Mouse (Mus musculus) hindbrain, embryonic 13.5 days (tissue): ENCODE measurements at regions not wholly inside any gene's neighbourhood (a gene's known extent, or its start where the extent isn't known, plus 50 kb on each side); places are given as distances from the start of the nearest gene placed in this dataset.

ENCODE experiments used
- ATAC-seq: fragments of 200-750 bp; cut with Nextera tagmentation; 2 replicates; pipeline ENCODE4 v1.8.0; 2017; ENCODE audit warnings: moderate TSS enrichment; ENCODE audit not compliant: low FRiP score
- H3K27ac ChIP-seq: fragments of 300-500 bp; sonication (generic); 2 replicates; pipeline ENCODE4 v1.5.1; 2015; ENCODE audit warnings: inconsistent platforms, mild to moderate bottlenecking, moderate library complexity
- H3K27me3 ChIP-seq: fragments of 300-500 bp; sonication (generic); 2 replicates; pipeline ENCODE4 v1.6.1; 2015; ENCODE audit warnings: mild to moderate bottlenecking, inconsistent platforms
- H3K36me3 ChIP-seq: fragments of 300-500 bp; sonication (generic); 2 replicates; pipeline ENCODE4 v1.6.1; 2015; ENCODE audit warnings: mild to moderate bottlenecking, inconsistent platforms
- H3K4me1 ChIP-seq: fragments of 300-500 bp; sonication (generic); replicated peaks from 2 replicates; pipeline ENCODE4 v1.6.1; 2015; ENCODE audit warnings: inconsistent platforms
- H3K4me2 ChIP-seq: fragments of 300-500 bp; sonication (generic); 2 replicates; pipeline ENCODE4 v1.6.1; 2015; ENCODE audit warnings: inconsistent platforms, mild to moderate bottlenecking, moderate library complexity
- H3K4me3 ChIP-seq: fragments of 300-500 bp; sonication (generic); 2 replicates; pipeline ENCODE4 v1.5.1; 2015; ENCODE audit warnings: mild to moderate bottlenecking, inconsistent platforms
- H3K9ac ChIP-seq: fragments of 300-500 bp; sonication (generic); 2 replicates; pipeline ENCODE4 v1.6.1; 2015; ENCODE audit warnings: mild to moderate bottlenecking, inconsistent platforms
- H3K9me3 ChIP-seq: fragments of 300-500 bp; sonication (generic); 2 replicates; pipeline ENCODE4 v1.6.1; 2016; ENCODE audit warnings: inconsistent platforms
- WGBS: fragments of 180-500 bp; shearing (Covaris S2); methylation state at CpG from one replicate; pipeline ENCODE4 v1.1.7; 2015; 5-methylcytosine and 5-hydroxymethylcytosine counted together

- no peaks in the 10 kb centered on the region for H3K27me3 ChIP-seq
- no peak overlapping the region for H3K4me3 ChIP-seq
- no peak overlapping the region for H3K27ac ChIP-seq
- ATAC-seq, result no peak
- no peaks in the 10 kb centered on the region for H3K9me3 ChIP-seq
- WGBS, result 64% methylated on average over 8 of the region's 8 CpGs
- no peak overlapping the region for H3K9ac ChIP-seq
- H3K4me1 ChIP-seq, result peaks cover 8% of the 10 kb centered on the region; the same call in 1 of the 2 replicates
- H3K36me3 ChIP-seq, result no peaks in the 10 kb centered on the region
- H3K4me2 ChIP-seq, result no peak overlapping the region
Observed at GRCm38 (mm10) chr17:9927724-9928123, 258.2 kb upstream of the Pabpc6 start.

GRCm38 (mm10) chr17:9926308-9926707, 256.8 kb upstream of the Pabpc6 start:
- H3K4me3 ChIP-seq, result no peak overlapping the region
- no peak overlapping the region for H3K9ac ChIP-seq
- H3K4me2 ChIP-seq, result no peak overlapping the region
- ATAC-seq, result no peak
- H3K4me1 ChIP-seq, result peaks cover 8% of the 10 kb centered on the region; the same call in 1 of the 2 replicates
- no peak overlapping the region for H3K27ac ChIP-seq
- H3K36me3 ChIP-seq, result no peaks in the 10 kb centered on the region
- H3K9me3 ChIP-seq, result no peaks in the 10 kb centered on the region
- 55% methylated on average over 4 of the region's 4 CpGs for WGBS
- H3K27me3 ChIP-seq, result no peaks in the 10 kb centered on the region

GRCm38 (mm10) chr17:9921326-9921725, 251.8 kb upstream of the Pabpc6 start:
- Histone ChIP-seq H3K4me2 (no peak overlapping the region), H3K27me3 (no peaks in the 10 kb centered on the region), H3K4me3 (no peak overlapping the region), H3K27ac (no peak overlapping the region), H3K36me3 (no peaks in the 10 kb centered on the region), H3K9me3 (0 out of 2 replicates have a peak, but pooled peaks cover 5% of the 10 kb centered on the region), H3K9ac (no peak overlapping the region), H3K4me1 (no peaks in the 10 kb centered on the region)
- 88% methylated on average over 2 of the region's 2 CpGs for WGBS
- ATAC-seq, result no peak

GRCm38 (mm10) chr17:9917031-9917430, 247.5 kb upstream of the Pabpc6 start:
- Histone ChIP-seq H3K4me1 (peaks cover 13% of the 10 kb centered on the region; the same call in 1 of the 2 replicates), H3K36me3 (no peaks in the 10 kb centered on the region), H3K27me3 (no peaks in the 10 kb centered on the region), H3K4me2 (no peak overlapping the region), H3K4me3 (no peak overlapping the region), H3K9me3 (0 out of 2 replicates have a peak, but pooled peaks cover 5% of the 10 kb centered on the region), H3K9ac (no peak overlapping the region), H3K27ac (no peak overlapping the region)
- ATAC-seq, result no peak
- WGBS, result 35% methylated on average over 2 of the region's 2 CpGs

- H3K27ac ChIP-seq, result no peak overlapping the region
- H3K9me3 ChIP-seq, result no peaks in the 10 kb centered on the region
- no peak overlapping the region for H3K4me2 ChIP-seq
- H3K36me3 ChIP-seq, result no peaks in the 10 kb centered on the region
- no peak overlapping the region for H3K4me3 ChIP-seq
- H3K27me3 ChIP-seq, result no peaks in the 10 kb centered on the region
- H3K4me1 ChIP-seq, result peaks cover 25% of the 10 kb centered on the region
- WGBS, result 89% methylated on average over 2 of the region's 2 CpGs
- no peak for ATAC-seq
- no peak overlapping the region for H3K9ac ChIP-seq
Observed at GRCm38 (mm10) chr17:9910856-9911255, 241.3 kb upstream of the Pabpc6 start.

- whole genome bisulfite sequencing, result 29% methylated on average over 1 of the region's 1 CpGs
- no peak overlapping the region for H3K4me3 ChIP-seq
- peaks cover 46% of the 10 kb centered on the region for H3K4me1 ChIP-seq
- H3K9me3 ChIP-seq, result no peaks in the 10 kb centered on the region
- no peak for ATAC-seq
- peak overlapping the region; percentile 79 for H3K27ac ChIP-seq
- no peaks in the 10 kb centered on the region for H3K27me3 ChIP-seq
- H3K36me3 ChIP-seq, result no peaks in the 10 kb centered on the region
- no peak overlapping the region for H3K4me2 ChIP-seq
- H3K9ac ChIP-seq, result no peak overlapping the region
Observed at GRCm38 (mm10) chr17:9907077-9907476, 237.6 kb upstream of the Pabpc6 start.

GRCm38 (mm10) chr17:9905501-9906462, 236.3 kb upstream of the Pabpc6 start:
- 3% methylated on average over 12 of the region's 12 CpGs for WGBS
- H3K4me2 ChIP-seq, result peak overlapping the region; percentile 50
- peaks cover 46% of the 10 kb centered on the region for H3K4me1 ChIP-seq
- H3K9ac ChIP-seq, result peak overlapping the region; percentile 56
- H3K9me3 ChIP-seq, result no peaks in the 10 kb centered on the region
- peak overlapping the region; percentile 11; the same call in 1 of the 2 replicates for H3K4me3 ChIP-seq
- no peaks in the 10 kb centered on the region for H3K27me3 ChIP-seq
- peak; percentile 89 for ATAC-seq
- peak overlapping the region; percentile 85 for H3K27ac ChIP-seq
- no peaks in the 10 kb centered on the region for H3K36me3 ChIP-seq

- peaks cover 46% of the 10 kb centered on the region for H3K4me1 ChIP-seq
- no peak overlapping the region for H3K4me3 ChIP-seq
- H3K36me3 ChIP-seq, result no peaks in the 10 kb centered on the region
- H3K27ac ChIP-seq, result peak overlapping the region; percentile 85
- no peaks in the 10 kb centered on the region for H3K9me3 ChIP-seq
- ATAC-seq, result no peak
- H3K4me2 ChIP-seq, result no peak overlapping the region
- no peaks in the 10 kb centered on the region for H3K27me3 ChIP-seq
- WGBS, result 5% methylated on average over 6 of the region's 6 CpGs
- no peak overlapping the region for H3K9ac ChIP-seq
Observed at GRCm38 (mm10) chr17:9904525-9904991, 235.0 kb upstream of the Pabpc6 start.

GRCm38 (mm10) chr17:9903313-9903712, 233.8 kb upstream of the Pabpc6 start:
- Histone ChIP-seq H3K4me1 (peaks cover 46% of the 10 kb centered on the region), H3K4me2 (no peak overlapping the region), H3K9ac (no peak overlapping the region), H3K27me3 (no peaks in the 10 kb centered on the region), H3K27ac (peak overlapping the region; percentile 85), H3K9me3 (no peaks in the 10 kb centered on the region), H3K4me3 (no peak overlapping the region), H3K36me3 (no peaks in the 10 kb centered on the region)
- ATAC-seq, result no peak
- 45% methylated on average over 4 of the region's 4 CpGs for WGBS

GRCm38 (mm10) chr17:9896964-9897363, 227.4 kb upstream of the Pabpc6 start:
- Histone ChIP-seq H3K9ac (no peak overlapping the region), H3K4me3 (no peak overlapping the region), H3K9me3 (no peaks in the 10 kb centered on the region), H3K4me1 (peaks cover 25% of the 10 kb centered on the region), H3K36me3 (no peaks in the 10 kb centered on the region), H3K27me3 (0 out of 2 replicates have a peak, but pooled peaks cover 2% of the 10 kb centered on the region), H3K27ac (no peak overlapping the region), H3K4me2 (no peak overlapping the region)
- WGBS, result 55% methylated on average over 2 of the region's 2 CpGs
- no peak for ATAC-seq

- Histone ChIP-seq H3K9ac (no peak overlapping the region), H3K9me3 (no peaks in the 10 kb centered on the region), H3K4me3 (no peak overlapping the region), H3K4me2 (no peak overlapping the region), H3K27me3 (0 out of 2 replicates have a peak, but pooled peaks cover 4% of the 10 kb centered on the region), H3K36me3 (no peaks in the 10 kb centered on the region), H3K27ac (0 out of 2 replicates have a peak overlapping the region, but pooled peaks have one; percentile 35), H3K4me1 (peaks cover 25% of the 10 kb centered on the region)
- no peak for ATAC-seq
- 84% methylated on average over 7 of the region's 7 CpGs for WGBS
Observed at GRCm38 (mm10) chr17:9895686-9896082, 226.2 kb upstream of the Pabpc6 start.

GRCm38 (mm10) chr17:9894828-9895685, 225.5 kb upstream of the Pabpc6 start:
- peak overlapping the region; percentile 35; the same call in 1 of the 2 replicates for H3K27ac ChIP-seq
- WGBS, result 65% methylated on average over 19 of the region's 19 CpGs
- no peak for ATAC-seq

More at GRCm38 (mm10) chr17:9894828-9895685, 225.5 kb upstream of the Pabpc6 start:
- H3K4me3 ChIP-seq, result no peak overlapping the region
- H3K4me2 ChIP-seq, result no peak overlapping the region
- 0 out of 2 replicates have a peak, but pooled peaks cover 4% of the 10 kb centered on the region for H3K27me3 ChIP-seq
- no peaks in the 10 kb centered on the region for H3K36me3 ChIP-seq
- no peaks in the 10 kb centered on the region for H3K9me3 ChIP-seq
- no peak overlapping the region for H3K9ac ChIP-seq
- peaks cover 27% of the 10 kb centered on the region for H3K4me1 ChIP-seq
